Mouse (Mus musculus): Measurements from ENCODE around the gene Otulin.

GRCm38 (mm10) chr15:27613255-27613654, 17.2 kb downstream of the Otulin start:
- TF ChIP-seq POLR2A (IDR thresholded peaks at IDR 0.05; ENCODE audit: borderline replicate concordance, insufficient read depth, low read length) (no peak), CTCF (IDR thresholded peaks at IDR 0.05; ENCODE audit: borderline replicate concordance, insufficient read depth, low read depth, low read length) (no peak)

Data from cerebellum, adult 2 months (tissue).